Mouse (Mus musculus) liver, embryonic 14.5 days (tissue): ENCODE data around the gene Hsh2d. TPM values are rescaled to one million over a fixed set of nuclear protein-coding genes. Genes with fewer than 3 reads are reported as not detected.

Source experiments
- ATAC-seq: fragments of 200-750 bp; cut with Nextera tagmentation; 2 replicates; pipeline ENCODE4 v1.8.0; 2017; ENCODE audit warnings: moderate number of reproducible peaks, mild to moderate bottlenecking, moderate library complexity; ENCODE audit not compliant: insufficient read depth
- DNase-seq, 3 experiments: peaks; one replicate each; pipeline ENCODE4 v3.0.0-alpha.2; 2012 to 2013; ENCODE audit warnings: low read depth in 3 of 3, low spot score in 3 of 3
- H3K27ac ChIP-seq: fragments of 300-500 bp; sonication (generic); 2 replicates; pipeline ENCODE4 v1.5.1; 2014; ENCODE audit warnings: moderate library complexity, mild to moderate bottlenecking, control low read depth, inconsistent platforms
- H3K27me3 ChIP-seq: fragments of 300-500 bp; sonication (generic); 2 replicates; pipeline ENCODE4 v1.6.1; 2014; ENCODE audit warnings: mild to moderate bottlenecking, low read length, moderate library complexity; ENCODE audit not compliant: control insufficient read depth, insufficient read depth
- H3K36me3 ChIP-seq: fragments of 300-500 bp; sonication (generic); replicated peaks from 2 replicates; pipeline ENCODE4 v1.6.1; 2014; ENCODE audit warnings: low read depth; ENCODE audit not compliant: control insufficient read depth, insufficient read depth
- H3K4me1 ChIP-seq, 2 experiments: fragments of 200-500 bp in 1 of 2; fragments of 300-500 bp in 1 of 2; sonication (generic) in 1 of 2; replicated peaks; 2 replicates each; pipeline ENCODE4 v1.6.1; 2012 to 2014; ENCODE audit warnings: antibody characterized with exemption in 1 of 2, inconsistent platforms in 1 of 2, low read length in 1 of 2; ENCODE audit not compliant: control insufficient read depth in 2 of 2, insufficient read depth in 2 of 2
- H3K4me2 ChIP-seq: fragments of 300-500 bp; sonication (generic); 2 replicates; pipeline ENCODE4 v1.6.1; 2014; ENCODE audit warnings: low read depth, mild to moderate bottlenecking, control low read depth, moderate library complexity
- H3K4me3 ChIP-seq, 2 experiments: fragments of 200-500 bp in 1 of 2; fragments of 300-500 bp in 1 of 2; sonication (generic) in 1 of 2; 2 replicates each; pipeline ENCODE4 v1.5.1; 2012 to 2014; ENCODE audit warnings: low read depth in 2 of 2, low read length in 2 of 2, mild to moderate bottlenecking in 2 of 2, control low read depth in 1 of 2, inconsistent platforms in 1 of 2, moderate library complexity in 1 of 2; ENCODE audit not compliant: insufficient read depth in 1 of 2
- H3K9ac ChIP-seq: fragments of 300-500 bp; sonication (generic); replicated peaks from 2 replicates; pipeline ENCODE4 v1.6.1; 2014; ENCODE audit warnings: mild to moderate bottlenecking, control low read depth, moderate library complexity
- H3K9me3 ChIP-seq: fragments of 300-500 bp; sonication (generic); 2 replicates; pipeline ENCODE4 v1.6.1; 2016; ENCODE audit warnings: low read length, mixed read lengths; ENCODE audit not compliant: control insufficient read depth
- CTCF ChIP-seq: IDR thresholded peaks from 2 replicates; pipeline ENCODE4 v1.5.1; 2016; ENCODE audit warnings: antibody characterized with exemption, low read depth, control low read depth
- EP300 ChIP-seq: IDR thresholded peaks from 2 replicates; pipeline ENCODE4 v1.6.1; 2016; ENCODE audit warnings: antibody characterized with exemption, low read depth
- WGBS: fragments of 180-500 bp; shearing (Covaris S2); extraction: QIAGEN DNeasy Blood & Tissue Kit; methylation state at CpG from one replicate; pipeline ENCODE4 v1.1.7; 2014; ENCODE audit not compliant: insufficient replicate concordance; 5-methylcytosine and 5-hydroxymethylcytosine counted together
- polyA plus RNA-seq, 2 experiments: library from polyadenylated mRNA; depleted of rRNA in 1 of 2; stranded (reverse) in 1 of 2; unstranded in 1 of 2; fragments of >200 nt; fragmentation: Nextera tagmentation in 1 of 2; extraction: Ambion mirVana in 1 of 2; gene quantifications; 2 replicates each; pipeline versions ENCODE4 v1.2.1 to v1.2.3; 2012 to 2014

The Hsh2d gene
- polyA plus RNA-seq (2012; rRNA removed) = 0.15 and 0.18 TPM in 2 replicates
- 0.11 and 0.37 TPM in 2 replicates for polyA plus RNA-seq (2014; fragmentation: Nextera tagmentation; extraction: Ambion mirVana)

DNA sequence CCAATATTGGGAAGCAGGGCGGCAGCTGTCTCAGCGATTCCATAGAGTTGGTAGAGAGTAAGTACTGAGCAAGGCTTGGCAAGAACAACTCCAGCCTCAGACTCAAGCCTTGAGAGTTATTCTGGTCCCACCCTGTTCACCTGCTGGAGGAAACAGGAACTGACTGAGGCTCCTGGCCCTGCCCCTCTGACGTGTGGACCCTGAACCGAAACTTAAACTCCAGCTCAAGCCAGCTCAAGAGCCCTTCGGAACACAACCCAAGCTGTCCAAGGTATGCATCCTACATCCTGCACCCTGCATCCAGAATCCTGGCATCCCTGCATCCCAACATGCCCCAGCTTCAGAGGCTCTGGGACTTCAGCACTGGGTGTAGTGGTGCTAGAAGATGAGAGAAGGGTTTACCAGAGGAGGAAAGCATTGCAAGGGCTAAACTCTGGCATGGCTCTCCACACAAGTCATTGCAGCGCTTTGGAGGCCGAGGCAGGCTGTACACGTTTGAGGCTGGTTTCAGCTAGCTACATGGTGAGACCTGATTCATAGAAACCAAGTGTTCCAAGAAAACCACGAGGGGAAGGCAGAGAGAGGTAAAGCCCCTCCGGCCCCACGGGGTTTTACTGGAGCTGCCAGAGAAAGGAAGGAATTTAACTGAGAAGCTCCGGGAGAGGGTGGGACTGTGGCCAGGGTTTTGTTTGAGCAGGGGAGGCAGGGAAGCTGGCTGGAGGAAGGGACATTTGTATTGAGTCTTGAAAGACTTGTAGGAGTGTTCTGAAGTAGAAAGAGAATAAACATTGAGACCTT lies at the start of gene Hsh2d:
TSS of gene Hsh2d (plus strand) at position 222 of the 798 bp plus-strand sequence.
- Histone ChIP-seq H3K4me1 (no peaks in the 10 kb centered on the region), H3K36me3 (no peaks in the 10 kb centered on the region), H3K4me2 (no peak within 1 kb of the TSS; the same call in 1 of the 2 replicates), H3K27ac (no peak within 1 kb of the TSS), H3K9me3 (no peaks in the 10 kb centered on the region), H3K9ac (no peak within 1 kb of the TSS), H3K27me3 (no peaks in the 10 kb centered on the region), H3K4me3 (no peak within 1 kb of the TSS)
- WGBS = 47% methylated on average over 12 of the region's 12 CpGs
- TF ChIP-seq EP300 = no peak
- TF ChIP-seq CTCF = peak; percentile 35; the same call in 1 of the 2 replicates
- DNase-seq (no peak), ATAC-seq (no peak)

DNA sequence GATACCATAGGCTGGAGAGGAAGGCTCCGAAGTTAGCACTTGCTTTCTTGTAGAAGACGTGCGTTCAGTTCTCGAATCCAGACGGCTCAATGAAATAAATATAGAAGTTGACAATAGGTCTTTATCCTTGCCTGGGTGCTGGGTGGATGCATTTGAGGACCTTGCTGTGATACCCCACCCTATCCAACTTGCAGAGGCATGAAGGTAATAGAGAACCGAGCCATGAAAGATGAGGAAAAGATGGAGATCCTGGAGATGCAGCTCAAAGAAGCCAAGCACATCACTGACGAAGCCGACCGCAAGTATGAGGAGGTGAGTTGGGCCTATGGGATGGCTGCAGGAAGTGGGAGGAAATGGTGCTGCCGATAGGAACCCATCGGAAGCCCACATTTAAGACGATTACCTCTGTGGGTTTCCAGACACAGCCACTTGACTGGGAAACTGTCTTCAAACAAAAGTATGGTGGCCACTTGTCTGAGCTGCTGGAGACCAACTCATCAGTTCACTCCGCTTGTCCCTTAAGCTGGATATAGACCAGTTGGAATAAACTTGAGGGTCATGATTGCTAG lies 46.1 kb upstream of the Hsh2d start:
- TF ChIP-seq CTCF (no peak), EP300 (no peak)
- Histone ChIP-seq H3K4me1 (0 out of 4 replicates have a peak, but pooled peaks cover 0 to 1% of the 10 kb centered on the region in 2 experiments), H3K4me2 (no peak overlapping the region), H3K9me3 (no peaks in the 10 kb centered on the region), H3K9ac (no peak overlapping the region), H3K27ac (no peak overlapping the region), H3K36me3 (no peaks in the 10 kb centered on the region; the same call in none of the 2 replicates), H3K4me3 (no peak overlapping the region), H3K27me3 (no peaks in the 10 kb centered on the region)
- DNase-seq (no peak), ATAC-seq (no peak)
- WGBS = 42% methylated on average over 13 of the region's 13 CpGs

DNA sequence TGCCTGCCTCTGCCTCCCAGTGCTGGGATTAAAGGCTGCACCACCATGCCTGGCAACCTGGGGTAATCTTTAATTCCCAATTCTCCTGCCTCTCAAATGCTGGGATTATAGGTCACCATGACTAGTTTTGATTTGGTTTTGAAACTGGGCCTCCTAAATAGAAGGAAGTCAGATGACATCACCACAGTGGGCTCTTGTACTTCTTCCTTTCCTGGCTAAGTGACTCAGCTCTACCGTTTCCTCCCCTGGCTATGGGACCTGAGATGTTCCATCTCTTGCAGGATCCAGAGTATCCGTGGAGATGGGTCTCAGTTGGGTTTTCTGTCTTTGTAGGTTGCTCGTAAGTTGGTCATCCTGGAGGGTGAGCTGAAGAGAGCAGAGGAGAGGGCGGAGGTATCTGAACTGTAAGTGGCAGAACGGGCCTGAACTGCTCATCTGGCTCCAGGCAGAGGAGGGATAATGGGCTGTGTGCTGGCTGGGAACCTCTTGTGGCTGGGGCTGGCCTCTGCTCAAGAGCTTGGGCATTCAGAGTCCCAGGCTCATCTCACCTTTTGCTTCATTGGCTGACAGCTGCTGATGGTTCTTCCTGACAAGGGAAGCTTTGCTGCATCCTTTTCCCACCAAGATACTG lies 45.0 kb upstream of the Hsh2d start:
- no peak for TF ChIP-seq EP300
- TF ChIP-seq CTCF = no peak
- Histone ChIP-seq H3K4me3 (no peak overlapping the region), H3K9ac (no peak overlapping the region), H3K27ac (no peak overlapping the region), H3K36me3 (peaks cover 2% of the 10 kb centered on the region), H3K4me1 (0 out of 4 replicates have a peak, but pooled peaks cover 0 to 1% of the 10 kb centered on the region in 2 experiments), H3K4me2 (no peak overlapping the region), H3K27me3 (no peaks in the 10 kb centered on the region), H3K9me3 (no peaks in the 10 kb centered on the region)
- 44% methylated on average over 5 of the region's 5 CpGs for WGBS
- ATAC-seq (no peak), DNase-seq (no peak)

DNA sequence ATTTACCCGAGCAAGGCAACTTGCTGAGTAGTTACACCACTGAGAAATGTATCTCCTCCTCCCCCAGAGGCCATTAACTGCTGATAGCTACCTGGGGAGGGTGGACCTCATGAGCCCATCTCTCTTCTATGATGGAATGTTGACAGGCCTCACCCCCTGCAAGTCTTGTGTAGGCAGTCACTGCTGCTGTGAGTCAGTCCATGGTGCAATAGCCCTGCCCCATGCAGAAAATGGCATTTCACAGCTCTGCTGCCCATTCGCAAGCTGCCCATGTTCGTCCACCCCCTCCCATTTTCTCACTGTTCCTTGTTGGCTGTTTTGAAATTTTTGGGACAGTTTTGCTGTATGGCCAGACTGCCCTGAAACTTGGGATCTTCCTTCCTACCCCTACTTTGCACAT lies 43.9 kb upstream of the Hsh2d start:
- no peaks in the 10 kb centered on the region for H3K9me3 ChIP-seq
- H3K27ac ChIP-seq = no peak overlapping the region
- no peaks in the 10 kb centered on the region for H3K27me3 ChIP-seq
- 64% methylated on average over 3 of the region's 3 CpGs for WGBS
- H3K36me3 ChIP-seq = peaks cover 6% of the 10 kb centered on the region
- no peak for ATAC-seq
- H3K4me2 ChIP-seq = no peak overlapping the region
- no peak for TF ChIP-seq EP300
- no peak for TF ChIP-seq CTCF
- 0 out of 4 replicates have a peak, but pooled peaks cover 0 to 1% of the 10 kb centered on the region in 2 experiments for H3K4me1 ChIP-seq
- H3K9ac ChIP-seq = no peak overlapping the region
- no peak for DNase-seq
- no peak overlapping the region for H3K4me3 ChIP-seq
